Mouse (Mus musculus) layer of hippocampus, postnatal 36 days (tissue): Measurements from ENCODE around the gene Fam57b. TPM values are rescaled to one million over a fixed set of nuclear protein-coding genes. Genes with fewer than 3 reads are reported as not detected.
"Not testable (repeated sequence)": the region's sequence is repeated elsewhere in the genome, so short reads cannot be mapped to it uniquely, and the experiment has no call there.

Experiments used
- DNase-seq, 2 experiments: peaks; one replicate each; pipeline ENCODE4 v3.0.0; 2022
- total RNA-seq, 2 experiments: library from RNA; stranded (reverse); gene quantifications; 2 replicates each; pipeline ENCODE4 v1.2.3; 2021

Fam57b gene
- total RNA-seq, 2 experiments from 2014 or later = 75.1 to 83.3 TPM

- DNase-seq = no peak
These were observed 19.3 kb upstream of the Fam57b start for GRCm38 (mm10) chr7:126778147-126778546.

GRCm38 (mm10) chr7:126779101-126779500, 18.4 kb upstream of the Fam57b start:
- not testable (repeated sequence) for DNase-seq

- peak; percentile 77 to 80 for DNase-seq
These were observed 17.2 kb upstream of the Fam57b start for GRCm38 (mm10) chr7:126779983-126780970.

- no peak for DNase-seq
These were observed 16.4 kb upstream of the Fam57b start, which contains the start of gene Tbx6 for GRCm38 (mm10) chr7:126780971-126781635. Gene Tbx6 (plus strand): TSS chr7:126781483.

GRCm38 (mm10) chr7:126781661-126782370, 15.7 kb upstream of the Fam57b start:
- DNase-seq = no peak

GRCm38 (mm10) chr7:126782693-126783092, 14.8 kb upstream of the Fam57b start:
- no peak for DNase-seq

- no peak for DNase-seq
These were observed 13.0 kb upstream of the Fam57b start for GRCm38 (mm10) chr7:126784469-126784868.

DNA sequence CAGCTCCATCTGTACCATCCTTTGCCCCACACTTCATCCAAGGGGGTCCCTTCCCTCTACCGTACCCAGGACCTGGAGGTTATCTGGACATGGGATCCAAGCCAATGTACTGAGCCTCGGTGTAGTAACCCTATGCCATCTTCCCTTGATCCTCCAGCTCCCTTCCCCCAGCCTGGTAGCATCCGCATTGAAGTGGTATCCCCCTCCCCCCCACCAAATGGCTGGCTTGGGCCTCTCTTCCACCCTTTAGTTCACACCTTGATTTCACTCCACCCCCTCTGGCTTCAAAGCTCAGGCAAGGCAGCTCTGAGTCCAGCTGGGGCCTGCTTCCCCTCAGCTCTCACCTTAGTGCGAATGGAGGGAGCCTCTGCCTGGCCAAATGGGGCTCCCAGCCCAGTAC, 12.4 kb upstream of the Fam57b start:
- DNase-seq = no peak

GRCm38 (mm10) chr7:126786142-126786541, 11.3 kb upstream of the Fam57b start:
- DNase-seq = no peak

DNA sequence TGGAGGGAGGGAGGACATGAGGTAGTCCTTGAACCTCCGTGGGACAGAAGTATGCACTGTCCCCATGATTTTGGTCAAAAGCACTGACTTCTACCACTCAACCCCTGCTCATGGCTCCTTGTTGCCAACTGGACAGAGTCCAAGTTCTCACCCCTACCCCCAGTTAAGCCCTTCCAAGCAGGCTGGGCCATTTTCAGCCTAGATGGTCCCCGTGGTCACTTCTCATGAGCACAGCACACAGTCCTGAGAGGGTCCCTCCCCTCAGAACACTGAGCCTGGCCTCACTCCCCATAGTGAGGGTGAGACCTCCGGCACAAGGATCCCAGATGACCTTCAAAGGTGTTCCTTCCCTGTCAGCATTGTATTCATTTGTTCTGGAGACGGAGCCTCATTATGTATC, 8.3 kb upstream of the Fam57b start:
- no peak for DNase-seq

- peak; percentile 94 to 96 for DNase-seq
These were observed 5.4 kb upstream of the Fam57b start, which contains the start of gene Ppp4c for GRCm38 (mm10) chr7:126791851-126792720. Gene Ppp4c (minus strand): TSS chr7:126792496.

GRCm38 (mm10) chr7:126792721-126793443, 4.6 kb upstream of the Fam57b start:
- no peak for DNase-seq

DNA sequence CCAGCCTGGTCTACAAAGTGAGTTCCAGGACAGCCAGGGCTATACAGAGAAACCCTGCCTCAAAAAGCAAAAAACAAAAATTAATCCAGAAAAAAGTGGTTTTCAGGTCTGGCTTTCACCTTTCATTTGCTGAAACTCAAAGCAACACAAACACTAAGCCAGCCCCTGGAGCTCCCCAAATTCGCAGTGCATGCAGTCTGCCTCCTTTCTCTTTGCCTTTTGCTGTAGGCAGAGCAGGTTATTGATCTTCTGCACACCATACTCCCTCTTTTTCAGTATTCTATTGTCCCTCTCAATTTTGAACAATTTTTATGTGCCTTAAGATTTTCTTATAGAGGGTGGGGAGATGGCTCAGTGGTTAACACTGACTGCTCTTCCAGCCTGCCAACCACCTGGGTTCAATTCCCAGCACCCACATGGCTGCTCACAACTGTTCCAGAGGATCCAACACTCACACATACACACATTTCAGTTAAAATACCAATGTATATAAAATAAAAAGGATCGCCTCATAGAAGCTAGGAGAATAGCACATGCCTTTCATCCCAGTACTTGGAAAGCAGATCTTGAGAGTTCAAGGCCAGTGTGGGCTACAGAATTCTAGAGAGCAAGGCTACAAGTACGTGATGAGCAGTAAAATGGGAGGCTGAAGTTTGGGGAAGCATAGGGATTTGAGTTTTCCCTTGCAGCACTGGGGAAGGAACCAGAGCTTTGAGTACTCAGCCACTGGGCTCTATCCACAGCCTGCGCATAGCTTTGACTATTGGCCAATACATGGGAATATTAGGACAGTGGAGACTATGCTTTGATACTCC, 3.8 kb upstream of the Fam57b start:
- no peak for DNase-seq

- DNase-seq = no peak
These were observed 3.2 kb upstream of the Fam57b start for GRCm38 (mm10) chr7:126794271-126794605.

- DNase-seq = no peak
These were observed 1.8 kb upstream of the Fam57b start for GRCm38 (mm10) chr7:126795387-126796317.

- DNase-seq = peak in 1 of 2 experiments; percentile 57
These were observed 1.0 kb upstream of the Fam57b start for GRCm38 (mm10) chr7:126796350-126796932.

DNA sequence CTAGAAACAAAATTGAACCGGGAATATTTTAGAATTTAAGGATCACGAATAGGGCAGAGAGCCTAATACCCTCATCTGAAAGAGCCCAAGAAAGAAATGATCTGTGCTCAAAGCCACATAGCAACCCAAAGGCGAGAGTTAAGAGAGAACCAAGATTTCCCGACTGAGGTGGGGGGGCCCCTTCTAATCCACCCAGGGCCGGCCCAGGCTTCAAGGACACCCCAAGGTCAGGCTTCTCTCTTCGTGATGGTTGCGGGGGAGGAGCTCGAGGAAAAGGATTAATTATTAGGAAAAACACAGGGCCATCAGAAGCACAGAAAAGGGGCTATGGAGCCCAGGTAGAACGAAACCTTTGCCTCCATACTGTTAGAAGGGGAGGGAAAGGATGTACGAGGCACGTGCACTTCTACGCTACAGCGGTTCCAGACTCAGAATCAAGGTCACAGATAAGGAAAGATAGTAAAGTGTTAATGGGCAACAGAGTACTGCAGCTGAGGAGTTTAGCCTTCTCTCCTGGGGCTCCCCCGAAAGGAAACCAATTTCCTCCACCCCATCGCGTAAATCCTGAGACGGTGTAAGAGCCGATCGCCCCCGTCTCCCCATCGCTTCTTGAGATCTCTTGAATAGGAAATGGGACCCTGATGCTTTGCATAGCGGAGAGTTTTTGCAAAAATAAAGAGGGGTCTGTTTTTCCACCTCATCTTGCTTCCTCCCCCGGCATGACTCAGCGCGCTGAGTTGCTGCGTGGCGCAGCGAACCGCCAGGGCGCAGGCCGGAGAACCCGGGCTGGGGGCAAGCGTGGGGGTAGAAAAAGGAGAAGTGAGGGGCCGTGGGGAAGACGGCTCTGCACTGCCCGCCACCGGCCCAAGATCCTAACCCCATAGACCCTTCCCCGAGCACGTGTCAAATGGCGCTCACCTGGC, 920 bp downstream of the Fam57b start:
- no peak for DNase-seq
